Mouse (Mus musculus) neural tube, embryonic 12.5 days (tissue): ENCODE data around the gene Ndufs7. TPM values are rescaled to one million over a fixed set of nuclear protein-coding genes. Genes with fewer than 3 reads are reported as not detected.

Source experiments
- ATAC-seq: fragments of 200-750 bp; cut with Nextera tagmentation; 2 replicates; pipeline ENCODE4 v1.8.0; 2017; ENCODE audit warnings: low read depth, mild to moderate bottlenecking, moderate TSS enrichment, moderate library complexity; ENCODE audit not compliant: low FRiP score
- H3K27ac ChIP-seq: fragments of 300-500 bp; sonication (generic); 2 replicates; pipeline ENCODE4 v1.5.1; 2016
- H3K27me3 ChIP-seq: fragments of 300-500 bp; sonication (generic); replicated peaks from 2 replicates; pipeline ENCODE4 v1.6.1; 2016; ENCODE audit warnings: mild to moderate bottlenecking
- H3K36me3 ChIP-seq: fragments of 300-500 bp; sonication (generic); 2 replicates; pipeline ENCODE4 v1.6.1; 2016; ENCODE audit warnings: mild to moderate bottlenecking
- H3K4me1 ChIP-seq: fragments of 300-500 bp; sonication (generic); 2 replicates; pipeline ENCODE4 v1.6.1; 2016
- H3K4me2 ChIP-seq: fragments of 300-500 bp; sonication (generic); replicated peaks from 2 replicates; pipeline ENCODE4 v1.6.1; 2016; ENCODE audit warnings: mild to moderate bottlenecking
- H3K4me3 ChIP-seq: fragments of 300-500 bp; sonication (generic); 2 replicates; pipeline ENCODE4 v1.5.1; 2016
- H3K9ac ChIP-seq: fragments of 300-500 bp; sonication (generic); 2 replicates; pipeline ENCODE4 v1.6.1; 2016; ENCODE audit warnings: mild to moderate bottlenecking
- H3K9me3 ChIP-seq: fragments of 300-500 bp; sonication (generic); 2 replicates; pipeline ENCODE4 v1.6.1; 2016; ENCODE audit warnings: mild to moderate bottlenecking
- WGBS: fragments of 180-500 bp; shearing (Covaris S2); methylation state at CpG from one replicate; pipeline ENCODE4 v1.1.7; 2016; 5-methylcytosine and 5-hydroxymethylcytosine counted together
- polyA plus RNA-seq: library from polyadenylated mRNA; unstranded; fragments of >200 nt; fragmentation: Nextera tagmentation; extraction: Ambion mirVana; gene quantifications from 2 replicates; pipeline ENCODE4 v1.2.1, GENCODE M21; 2016

The Ndufs7 gene
- polyA plus RNA-seq, 1 experiment from 2014 or later, result 214 TPM

DNA sequence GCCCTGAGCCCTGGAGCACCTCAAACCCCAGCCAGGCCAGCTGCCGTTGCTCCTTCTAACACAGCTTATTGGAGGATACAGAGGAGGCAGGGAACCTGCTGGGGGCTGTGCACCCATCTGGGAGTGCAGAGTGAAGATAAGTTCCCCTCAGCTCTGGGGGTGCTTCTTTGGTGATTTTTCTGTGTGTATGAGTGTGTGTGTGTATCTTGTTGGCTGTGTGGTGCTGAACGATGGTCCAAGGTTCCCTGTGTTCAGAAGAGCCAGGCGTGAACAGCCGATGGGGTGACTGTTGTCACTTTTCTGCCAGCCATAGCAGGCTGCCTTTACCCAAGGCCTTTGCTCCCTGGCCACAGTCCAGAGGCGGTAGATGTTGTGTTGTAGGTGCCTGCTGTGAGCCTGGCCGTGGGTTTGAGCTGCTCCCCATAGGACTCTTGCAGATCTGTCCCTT lies 21.8 kb downstream of the Ndufs7 start:
- Histone ChIP-seq H3K4me2 (no peak overlapping the region; the same call in 1 of the 2 replicates), H3K9me3 (no peaks in the 10 kb centered on the region), H3K4me3 (no peak overlapping the region), H3K27ac (no peak overlapping the region), H3K27me3 (no peaks in the 10 kb centered on the region), H3K36me3 (peaks cover 45% of the 10 kb centered on the region), H3K9ac (0 out of 2 replicates have a peak overlapping the region, but pooled peaks have one; percentile 18), H3K4me1 (peaks cover 51% of the 10 kb centered on the region)
- no peak for ATAC-seq
- WGBS, result 83% methylated on average over 6 of the region's 6 CpGs

DNA sequence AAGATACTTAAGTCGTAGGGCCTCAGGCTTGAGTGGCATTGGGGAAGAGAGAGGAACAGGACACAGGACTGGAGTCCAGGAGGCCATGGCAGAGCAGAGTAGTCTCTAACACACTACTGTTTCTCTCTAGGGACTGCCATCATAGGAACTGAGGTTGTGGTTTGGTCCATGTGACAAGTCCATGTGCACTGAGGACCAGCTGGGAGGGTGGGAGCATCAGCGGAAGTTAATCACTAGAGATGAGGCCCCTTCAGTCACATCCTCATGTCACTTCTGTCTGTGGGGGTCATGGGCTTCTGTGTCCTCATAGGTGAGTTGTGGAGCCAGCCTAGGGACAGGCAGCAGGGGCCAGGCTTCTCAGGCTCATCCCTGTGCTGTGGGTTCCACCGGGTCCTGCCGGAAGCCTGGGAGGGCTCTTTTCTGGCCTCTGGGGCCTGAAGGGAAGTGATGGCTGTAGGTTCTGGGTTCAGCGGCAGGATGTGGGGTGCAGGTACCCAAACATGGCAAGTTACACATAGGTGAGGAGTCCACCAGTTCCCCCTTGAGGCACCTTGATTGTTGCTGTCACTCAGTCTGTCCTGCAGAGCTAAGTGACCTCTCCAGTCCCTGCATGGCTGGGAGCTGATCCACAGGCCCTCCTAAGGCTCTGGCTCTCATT lies 22.4 kb downstream of the Ndufs7 start:
- Histone ChIP-seq H3K4me3 (no peak overlapping the region), H3K27ac (no peak overlapping the region), H3K9me3 (no peaks in the 10 kb centered on the region), H3K27me3 (no peaks in the 10 kb centered on the region), H3K36me3 (peaks cover 51% of the 10 kb centered on the region), H3K4me2 (no peak overlapping the region), H3K4me1 (peaks cover 45% of the 10 kb centered on the region), H3K9ac (0 out of 2 replicates have a peak overlapping the region, but pooled peaks have one; percentile 18)
- ATAC-seq, result no peak
- 87% methylated on average over 5 of the region's 5 CpGs for WGBS

DNA sequence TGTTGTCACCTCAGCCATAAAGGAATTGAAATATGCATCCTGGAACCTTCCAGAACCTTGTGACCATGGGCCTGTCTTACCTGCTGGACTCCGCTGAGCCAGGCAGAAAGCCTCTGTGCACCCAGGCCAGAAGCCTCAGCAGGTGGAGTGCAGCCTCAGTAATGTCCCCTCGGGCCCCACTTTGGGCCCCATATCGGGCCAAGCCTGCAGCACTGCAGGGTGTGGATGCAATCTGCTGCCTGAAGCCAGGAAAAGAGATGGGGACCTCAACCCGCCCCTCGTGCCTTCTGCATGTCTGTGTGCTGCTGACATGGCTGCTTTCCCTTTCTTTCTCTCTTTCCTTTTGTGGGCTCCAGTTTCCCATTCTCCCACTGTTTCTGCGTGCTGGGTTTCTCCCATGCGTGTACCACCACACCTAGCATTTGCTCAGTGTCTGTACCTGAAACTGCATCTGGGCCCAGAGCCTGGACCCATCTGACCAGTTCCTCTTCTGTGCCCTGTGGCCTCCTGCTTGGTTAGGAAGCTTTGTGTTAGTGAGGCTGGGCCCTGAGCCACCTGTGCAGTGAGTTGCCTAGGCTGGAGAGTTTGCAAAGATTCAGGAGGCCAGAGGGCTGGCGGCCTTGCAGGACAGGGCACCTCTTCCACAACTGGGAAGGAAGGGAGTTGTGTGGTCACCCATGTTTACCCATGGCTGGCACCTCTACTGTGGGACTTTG lies 23.1 kb downstream of the Ndufs7 start:
- H3K27me3 ChIP-seq, result no peaks in the 10 kb centered on the region
- 91% methylated on average over 8 of the region's 8 CpGs for WGBS
- H3K9me3 ChIP-seq, result no peaks in the 10 kb centered on the region
- H3K4me1 ChIP-seq, result peaks cover 39% of the 10 kb centered on the region
- no peak for ATAC-seq
- H3K4me2 ChIP-seq, result no peak overlapping the region
- H3K27ac ChIP-seq, result no peak overlapping the region
- H3K9ac ChIP-seq, result no peak overlapping the region
- no peak overlapping the region; the same call in 1 of the 2 replicates for H3K4me3 ChIP-seq
- peaks cover 57% of the 10 kb centered on the region for H3K36me3 ChIP-seq

GRCm38 (mm10) chr10:80273847-80274246 lies 24.9 kb downstream of the Ndufs7 start:
- Histone ChIP-seq H3K27me3 (no peaks in the 10 kb centered on the region), H3K9me3 (no peaks in the 10 kb centered on the region), H3K4me2 (no peak overlapping the region), H3K9ac (no peak overlapping the region), H3K4me3 (no peak overlapping the region), H3K36me3 (peaks cover 68% of the 10 kb centered on the region), H3K4me1 (peaks cover 21% of the 10 kb centered on the region), H3K27ac (no peak overlapping the region)
- WGBS, result 87% methylated on average over 3 of the region's 3 CpGs
- no peak for ATAC-seq

DNA sequence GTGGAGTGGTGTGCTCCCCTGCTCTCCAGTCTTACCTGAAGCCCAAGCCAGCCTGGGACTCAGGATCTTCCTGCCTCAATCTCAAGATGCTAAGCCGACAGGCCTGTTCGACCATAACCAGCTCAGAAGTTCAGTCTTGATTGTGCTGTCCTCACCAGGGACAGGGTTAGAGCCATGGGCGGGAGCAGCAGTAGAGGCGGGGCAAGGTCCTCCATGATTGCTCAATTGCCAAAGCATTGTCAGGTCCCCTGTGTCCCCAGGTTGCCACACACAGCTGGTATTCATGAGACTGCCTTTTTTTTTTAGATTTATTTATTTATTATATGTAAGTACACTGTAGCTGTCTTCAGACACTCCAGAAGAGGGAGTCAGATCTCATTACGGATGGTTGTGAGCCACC lies 27.3 kb downstream of the Ndufs7 start:
- H3K9me3 ChIP-seq, result no peaks in the 10 kb centered on the region
- 88% methylated on average over 5 of the region's 5 CpGs for WGBS
- H3K27ac ChIP-seq, result no peak overlapping the region
- no peaks in the 10 kb centered on the region for H3K27me3 ChIP-seq
- no peak for ATAC-seq
- H3K4me2 ChIP-seq, result no peak overlapping the region
- H3K9ac ChIP-seq, result no peak overlapping the region
- no peak overlapping the region for H3K4me3 ChIP-seq
- H3K36me3 ChIP-seq, result peaks cover 86% of the 10 kb centered on the region
- H3K4me1 ChIP-seq, result peaks cover 15% of the 10 kb centered on the region

- 96% methylated on average over 9 of the region's 9 CpGs for WGBS
- Histone ChIP-seq H3K9me3 (no peaks in the 10 kb centered on the region), H3K4me2 (no peak overlapping the region), H3K4me3 (no peak overlapping the region), H3K36me3 (peaks cover 93% of the 10 kb centered on the region), H3K9ac (no peak overlapping the region), H3K27me3 (no peaks in the 10 kb centered on the region), H3K4me1 (peaks cover 13% of the 10 kb centered on the region), H3K27ac (no peak overlapping the region)
- no peak for ATAC-seq
Observed at GRCm38 (mm10) chr10:80278390-80278789, 29.5 kb downstream of the Ndufs7 start.

- Histone ChIP-seq H3K4me2 (no peak overlapping the region), H3K27me3 (no peaks in the 10 kb centered on the region), H3K4me3 (no peak overlapping the region), H3K27ac (no peak overlapping the region), H3K4me1 (peaks cover 13% of the 10 kb centered on the region), H3K36me3 (peaks cover 93% of the 10 kb centered on the region), H3K9ac (no peak overlapping the region), H3K9me3 (no peaks in the 10 kb centered on the region)
- 92% methylated on average over 12 of the region's 12 CpGs for WGBS
- ATAC-seq, result no peak
Observed at GRCm38 (mm10) chr10:80279273-80279672, 30.4 kb downstream of the Ndufs7 start.

GRCm38 (mm10) chr10:80281304-80281703 lies 32.4 kb downstream of the Ndufs7 start:
- H3K36me3 ChIP-seq, result peaks cover 95% of the 10 kb centered on the region
- H3K27ac ChIP-seq, result no peak overlapping the region
- no peak for ATAC-seq
- no peak overlapping the region for H3K9ac ChIP-seq
- H3K27me3 ChIP-seq, result no peaks in the 10 kb centered on the region
- no peak overlapping the region; the same call in 1 of the 2 replicates for H3K4me2 ChIP-seq
- WGBS, result 86% methylated on average over 7 of the region's 7 CpGs
- no peak overlapping the region for H3K4me3 ChIP-seq
- no peaks in the 10 kb centered on the region for H3K9me3 ChIP-seq
- peaks cover 13% of the 10 kb centered on the region for H3K4me1 ChIP-seq

DNA sequence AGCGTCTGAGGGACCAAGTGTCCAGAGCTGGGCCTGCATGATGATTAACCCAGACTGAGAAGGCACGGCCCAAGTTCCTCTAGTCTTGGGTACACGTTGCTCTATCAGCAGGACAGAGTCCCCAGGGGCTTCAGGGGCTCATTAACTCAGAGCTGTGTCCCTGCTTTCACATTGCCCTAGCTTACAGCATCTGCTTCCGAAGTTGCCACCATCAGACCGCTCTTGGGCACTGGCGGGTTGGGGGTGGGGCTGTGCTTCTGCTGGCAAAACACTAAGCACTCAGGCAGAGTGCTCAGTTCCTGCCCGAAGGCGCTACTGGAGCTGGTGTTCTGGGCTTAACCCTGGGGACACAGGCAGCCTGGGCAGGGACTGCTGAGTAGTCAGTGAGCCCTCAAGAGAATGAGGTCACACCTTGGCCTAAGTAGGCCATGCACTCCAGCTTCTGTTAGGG lies 33.0 kb downstream of the Ndufs7 start:
- H3K9me3 ChIP-seq, result no peaks in the 10 kb centered on the region
- WGBS, result 63% methylated on average over 8 of the region's 8 CpGs
- H3K4me1 ChIP-seq, result peaks cover 13% of the 10 kb centered on the region
- H3K27me3 ChIP-seq, result no peaks in the 10 kb centered on the region
- H3K27ac ChIP-seq, result no peak overlapping the region
- no peak overlapping the region for H3K9ac ChIP-seq
- no peak overlapping the region for H3K4me2 ChIP-seq
- H3K36me3 ChIP-seq, result peaks cover 95% of the 10 kb centered on the region
- H3K4me3 ChIP-seq, result no peak overlapping the region
- ATAC-seq, result peak; percentile 54; the same call in 1 of the 2 replicates

- Histone ChIP-seq H3K27ac (no peak overlapping the region), H3K9ac (no peak overlapping the region), H3K27me3 (no peaks in the 10 kb centered on the region), H3K4me2 (no peak overlapping the region), H3K4me1 (peaks cover 13% of the 10 kb centered on the region), H3K4me3 (no peak overlapping the region), H3K9me3 (no peaks in the 10 kb centered on the region), H3K36me3 (peaks cover 95% of the 10 kb centered on the region)
- 92% methylated on average over 20 of the region's 20 CpGs for WGBS
- no peak for ATAC-seq
Observed at GRCm38 (mm10) chr10:80282481-80283441, 33.8 kb downstream of the Ndufs7 start.

- Histone ChIP-seq H3K27me3 (no peaks in the 10 kb centered on the region), H3K4me1 (peaks cover 13% of the 10 kb centered on the region), H3K36me3 (peaks cover 81% of the 10 kb centered on the region), H3K9ac (0 out of 2 replicates have a peak overlapping the region, but pooled peaks have one; percentile 13), H3K9me3 (no peaks in the 10 kb centered on the region), H3K4me2 (no peak overlapping the region), H3K4me3 (no peak overlapping the region), H3K27ac (no peak overlapping the region)
- ATAC-seq, result no peak
- WGBS, result 71% methylated on average over 9 of the region's 15 CpGs
Observed at GRCm38 (mm10) chr10:80285222-80286070, 36.5 kb downstream of the Ndufs7 start.
